Mouse (Mus musculus) heart, embryonic 11.5 days (tissue): Measurements from ENCODE around the gene Oprm1. TPM values are rescaled to one million over a fixed set of nuclear protein-coding genes. Genes with fewer than 3 reads are reported as not detected.
"Not testable (repeated sequence)": the region's sequence is repeated elsewhere in the genome, so short reads cannot be mapped to it uniquely, and the experiment has no call there.

Source experiments
- ATAC-seq: fragments of 200-750 bp; cut with Nextera tagmentation; replicated peaks from 2 replicates; pipeline ENCODE4 v1.8.0; 2017; ENCODE audit warnings: moderate library complexity; ENCODE audit not compliant: insufficient number of reproducible peaks, low FRiP score, low TSS enrichment
- H3K27ac ChIP-seq: fragments of 300-500 bp; sonication (generic); 2 replicates; pipeline ENCODE4 v1.5.1; 2014; ENCODE audit warnings: mild to moderate bottlenecking, low read depth, low read length
- H3K27me3 ChIP-seq: fragments of 300-500 bp; sonication (generic); 2 replicates; pipeline ENCODE4 v1.6.1; 2014; ENCODE audit warnings: mild to moderate bottlenecking, low read length, mixed read lengths; ENCODE audit not compliant: control insufficient read depth, insufficient read depth
- H3K36me3 ChIP-seq: fragments of 300-500 bp; sonication (generic); 2 replicates; pipeline ENCODE4 v1.6.1; 2014; ENCODE audit warnings: mild to moderate bottlenecking, low read length, moderate library complexity, mixed read lengths; ENCODE audit not compliant: control insufficient read depth, insufficient read depth
- H3K4me1 ChIP-seq: fragments of 300-500 bp; sonication (generic); 2 replicates; pipeline ENCODE4 v1.6.1; 2014; ENCODE audit warnings: low read length; ENCODE audit not compliant: control insufficient read depth, insufficient read depth
- H3K4me2 ChIP-seq: fragments of 300-500 bp; sonication (generic); 2 replicates; pipeline ENCODE4 v1.6.1; 2014; ENCODE audit warnings: mild to moderate bottlenecking, moderate library complexity
- H3K4me3 ChIP-seq: fragments of 300-500 bp; sonication (generic); 2 replicates; pipeline ENCODE4 v1.5.1; 2014; ENCODE audit warnings: low read depth, low read length
- H3K9ac ChIP-seq: fragments of 300-500 bp; sonication (generic); 2 replicates; pipeline ENCODE4 v1.6.1; 2014; ENCODE audit warnings: mild to moderate bottlenecking, low read depth, low read length, moderate library complexity
- H3K9me3 ChIP-seq: fragments of 300-500 bp; sonication (generic); replicated peaks from 2 replicates; pipeline ENCODE4 v1.6.1; 2016; ENCODE audit warnings: low read length; ENCODE audit not compliant: control insufficient read depth
- WGBS: fragments of 180-500 bp; shearing (Covaris S2); extraction: QIAGEN DNeasy Blood & Tissue Kit; methylation state at CpG from one replicate; pipeline ENCODE4 v1.1.7; 2014; ENCODE audit not compliant: insufficient replicate concordance; 5-methylcytosine and 5-hydroxymethylcytosine counted together
- polyA plus RNA-seq: library from polyadenylated mRNA; unstranded; fragments of >200 nt; fragmentation: Nextera tagmentation; extraction: Ambion mirVana; gene quantifications from 2 replicates; pipeline ENCODE4 v1.2.1, GENCODE M21; 2014

Oprm1 gene
- polyA plus RNA-seq, 1 experiment from 2014 or later: not detected

- no peak for ATAC-seq
- WGBS: 76% methylated on average over 2 of the region's 2 CpGs
- no peak overlapping the region for H3K9ac ChIP-seq
- H3K27ac ChIP-seq: no peak overlapping the region
- no peak overlapping the region for H3K4me3 ChIP-seq
- no peaks in the 10 kb centered on the region for H3K36me3 ChIP-seq
- peaks cover 4% of the 10 kb centered on the region; the same call in 1 of the 2 replicates for H3K9me3 ChIP-seq
- no peaks in the 10 kb centered on the region for H3K4me1 ChIP-seq
- no peak overlapping the region for H3K4me2 ChIP-seq
- H3K27me3 ChIP-seq: no peaks in the 10 kb centered on the region
Observed at GRCm38 (mm10) chr10:6878276-6878881, 120.1 kb downstream of the Oprm1 start.

- H3K9me3 ChIP-seq, H3K27ac ChIP-seq, ATAC-seq, H3K4me2 ChIP-seq, H3K4me3 ChIP-seq, H3K4me1 ChIP-seq, H3K9ac ChIP-seq, H3K36me3 ChIP-seq, H3K27me3 ChIP-seq: not testable (repeated sequence)
- 93% methylated on average over 1 of the region's 1 CpGs for WGBS
Observed at GRCm38 (mm10) chr10:6882041-6882440, 123.7 kb downstream of the Oprm1 start.

- Histone ChIP-seq H3K4me2 (no peak overlapping the region), H3K9me3 (peaks cover 4% of the 10 kb centered on the region; the same call in 1 of the 2 replicates), H3K27ac (no peak overlapping the region), H3K9ac (no peak overlapping the region), H3K4me1 (no peaks in the 10 kb centered on the region), H3K4me3 (no peak overlapping the region), H3K36me3 (no peaks in the 10 kb centered on the region), H3K27me3 (no peaks in the 10 kb centered on the region)
- 0% methylated on average over 1 of the region's 1 CpGs for WGBS
- ATAC-seq: no peak
Observed at GRCm38 (mm10) chr10:6885460-6885859, 127.2 kb downstream of the Oprm1 start.

GRCm38 (mm10) chr10:6889640-6890245 lies 131.4 kb downstream of the Oprm1 start:
- no peak for ATAC-seq
- no peaks in the 10 kb centered on the region for H3K36me3 ChIP-seq
- H3K27me3 ChIP-seq: no peaks in the 10 kb centered on the region
- no peak overlapping the region for H3K9ac ChIP-seq
- WGBS: 70% methylated on average over 5 of the region's 5 CpGs
- H3K4me2 ChIP-seq: no peak overlapping the region
- H3K4me1 ChIP-seq: no peaks in the 10 kb centered on the region
- H3K4me3 ChIP-seq: no peak overlapping the region
- no peak overlapping the region for H3K27ac ChIP-seq
- H3K9me3 ChIP-seq: no peaks in the 10 kb centered on the region

- 60% methylated on average over 5 of the region's 5 CpGs for WGBS
- no peak overlapping the region for H3K9ac ChIP-seq
Observed at GRCm38 (mm10) chr10:6890348-6891009, 132.2 kb downstream of the Oprm1 start.

GRCm38 (mm10) chr10:6895796-6896195 lies 137.5 kb downstream of the Oprm1 start:
- no peak overlapping the region for H3K4me2 ChIP-seq
- H3K27me3 ChIP-seq: no peaks in the 10 kb centered on the region
- no peaks in the 10 kb centered on the region for H3K4me1 ChIP-seq
- 77% methylated on average over 3 of the region's 3 CpGs for WGBS
- no peak for ATAC-seq
- H3K9ac ChIP-seq: no peak overlapping the region
- H3K36me3 ChIP-seq: no peaks in the 10 kb centered on the region
- H3K9me3 ChIP-seq: no peaks in the 10 kb centered on the region
- H3K4me3 ChIP-seq: no peak overlapping the region
- no peak overlapping the region for H3K27ac ChIP-seq

More at GRCm38 (mm10) chr10:6890348-6891009, 132.2 kb downstream of the Oprm1 start:
- Histone ChIP-seq H3K4me1 (no peaks in the 10 kb centered on the region), H3K4me3 (no peak overlapping the region), H3K36me3 (no peaks in the 10 kb centered on the region), H3K27me3 (no peaks in the 10 kb centered on the region), H3K4me2 (no peak overlapping the region), H3K9me3 (no peaks in the 10 kb centered on the region), H3K27ac (no peak overlapping the region)
- ATAC-seq: no peak

- H3K27ac ChIP-seq: no peak overlapping the region
- H3K36me3 ChIP-seq: no peaks in the 10 kb centered on the region
- no peaks in the 10 kb centered on the region for H3K4me1 ChIP-seq
- no peaks in the 10 kb centered on the region for H3K9me3 ChIP-seq
- H3K4me3 ChIP-seq: no peak overlapping the region
- no peaks in the 10 kb centered on the region for H3K27me3 ChIP-seq
- ATAC-seq: no peak
- 63% methylated on average over 3 of the region's 3 CpGs for whole genome bisulfite sequencing
- no peak overlapping the region for H3K9ac ChIP-seq
- no peak overlapping the region for H3K4me2 ChIP-seq
Observed at GRCm38 (mm10) chr10:6896659-6897303, 138.5 kb downstream of the Oprm1 start.

GRCm38 (mm10) chr10:6900126-6900525 lies 141.8 kb downstream of the Oprm1 start:
- no peaks in the 10 kb centered on the region for H3K4me1 ChIP-seq
- no peaks in the 10 kb centered on the region for H3K36me3 ChIP-seq
- no peak overlapping the region for H3K27ac ChIP-seq
- H3K9me3 ChIP-seq: no peaks in the 10 kb centered on the region
- H3K27me3 ChIP-seq: no peaks in the 10 kb centered on the region
- ATAC-seq: no peak
- no peak overlapping the region for H3K4me3 ChIP-seq
- WGBS: 84% methylated on average over 4 of the region's 4 CpGs
- no peak overlapping the region for H3K9ac ChIP-seq
- H3K4me2 ChIP-seq: no peak overlapping the region
